Mouse (Mus musculus): ENCODE measurements around the gene Neurl4.

Gene Neurl4

GRCm38 (mm10) chr11:69881787-69882670 is 18.8 kb upstream of the Neurl4 start:
- DNase-seq (ENCODE audit: low spot score), result no peak

GRCm38 (mm10) chr11:69883066-69883465 is 17.8 kb upstream of the Neurl4 start:
- DNase-seq (ENCODE audit: low spot score), result no peak

- DNase-seq (ENCODE audit: low spot score), result no peak
These were observed 17.2 kb upstream of the Neurl4 start for GRCm38 (mm10) chr11:69883527-69884151.

GRCm38 (mm10) chr11:69884240-69884639 is 16.6 kb upstream of the Neurl4 start:
- DNase-seq (ENCODE audit: low spot score), result no peak

- no peak for DNase-seq (ENCODE audit: low spot score)
These were observed 16.2 kb upstream of the Neurl4 start for GRCm38 (mm10) chr11:69884663-69885062.

- DNase-seq (ENCODE audit: low spot score), result no peak
These were observed 13.8 kb upstream of the Neurl4 start for GRCm38 (mm10) chr11:69886907-69887635.

GRCm38 (mm10) chr11:69891482-69891881 is 9.4 kb upstream of the Neurl4 start:
- no peak for DNase-seq (ENCODE audit: low spot score)

- no peak for DNase-seq (ENCODE audit: low spot score)
These were observed 6.2 kb upstream of the Neurl4 start for GRCm38 (mm10) chr11:69894671-69895070.

- no peak for DNase-seq (ENCODE audit: low spot score)
These were observed 5.6 kb upstream of the Neurl4 start, which contains the start of gene Acap1 for GRCm38 (mm10) chr11:69895291-69895690. Gene Acap1, minus strand, starts transcription at chr11:69895539.

- DNase-seq (ENCODE audit: low spot score), result no peak
These were observed 1.0 kb upstream of the Neurl4 start for GRCm38 (mm10) chr11:69899870-69900269.

GRCm38 (mm10) chr11:69901406-69901846 is 554 bp downstream of the Neurl4 start:
- peak; percentile 77 for DNase-seq (ENCODE audit: low spot score)

- peak; percentile 25 for DNase-seq (ENCODE audit: low spot score)
These were observed 1.1 kb downstream of the Neurl4 start for GRCm38 (mm10) chr11:69901993-69902392.

GRCm38 (mm10) chr11:69902972-69903371 is 2.1 kb downstream of the Neurl4 start:
- no peak for DNase-seq (ENCODE audit: low spot score)

GRCm38 (mm10) chr11:69904311-69904710 is 3.4 kb downstream of the Neurl4 start:
- no peak for DNase-seq (ENCODE audit: low spot score)

GRCm38 (mm10) chr11:69908645-69909044 is 7.8 kb downstream of the Neurl4 start:
- DNase-seq (ENCODE audit: low spot score), result no peak

GRCm38 (mm10) chr11:69909174-69909573 is 8.3 kb downstream of the Neurl4 start:
- DNase-seq (ENCODE audit: low spot score), result no peak

GRCm38 (mm10) chr11:69910177-69910576 is 9.3 kb downstream of the Neurl4 start:
- DNase-seq (ENCODE audit: low spot score), result no peak

GRCm38 (mm10) chr11:69910781-69911560 is 10.1 kb downstream of the Neurl4 start:
- DNase-seq (ENCODE audit: low spot score), result no peak

- no peak for DNase-seq (ENCODE audit: low spot score)
These were observed 10.8 kb downstream of the Neurl4 start for GRCm38 (mm10) chr11:69911701-69912100.

- no peak for DNase-seq (ENCODE audit: low spot score)
These were observed 12.1 kb downstream of the Neurl4 start for GRCm38 (mm10) chr11:69912716-69913530.

Measured in urinary bladder, postnatal 25 days (tissue).